Mouse (Mus musculus) spleen, adult 2 months (tissue): ENCODE results near the gene Atp23.

Source experiments
- CTCF ChIP-seq: fragments of 200-500 bp; IDR thresholded peaks from 2 replicates; pipeline ENCODE4 v1.5.1; 2011; ENCODE audit warnings: mild to moderate bottlenecking, inconsistent platforms; ENCODE audit not compliant: insufficient read depth, insufficient read length, insufficient replicate concordance; ENCODE audit errors: extremely low read depth
- POLR2A ChIP-seq: fragments of 200-500 bp; IDR thresholded peaks from 2 replicates; pipeline ENCODE4 v1.6.1; 2011; ENCODE audit warnings: low read depth, low read length, inconsistent platforms

DNA sequence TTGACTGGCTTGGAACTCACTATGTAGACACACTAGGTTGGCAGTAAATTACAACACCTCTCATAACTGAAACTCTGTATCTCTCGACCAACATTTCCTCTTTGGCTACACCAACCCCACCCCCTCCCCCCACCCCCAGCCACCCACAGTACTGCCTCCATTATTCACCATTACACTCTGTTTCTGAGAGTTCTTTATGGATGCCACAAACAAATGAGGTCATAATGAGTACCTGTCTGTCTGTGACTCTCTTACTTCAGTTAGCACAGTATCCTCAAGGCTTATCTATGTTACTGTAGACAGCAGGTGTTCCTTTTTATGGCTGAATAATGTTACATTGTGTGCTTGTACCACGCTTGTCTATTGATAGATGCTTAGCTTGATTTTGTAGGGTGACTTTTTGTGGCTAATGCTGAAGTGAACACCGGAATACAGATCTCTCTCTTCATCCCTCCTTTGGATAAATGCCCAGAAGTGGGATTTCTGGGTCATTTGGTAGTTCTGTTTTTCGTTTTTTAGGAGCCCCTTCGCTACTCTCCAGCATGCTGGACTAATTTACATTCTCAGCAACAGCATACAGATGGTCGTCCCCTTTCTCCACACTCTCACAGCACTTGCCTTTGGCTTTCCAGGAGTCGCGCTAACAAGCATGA is 73.1 kb downstream of the Atp23 start:
- TF ChIP-seq CTCF, result no peak
- TF ChIP-seq POLR2A, result no peak
